Mouse (Mus musculus) liver, embryonic 15.5 days (tissue): ENCODE data around the gene Mn1. TPM values are rescaled to one million over a fixed set of nuclear protein-coding genes. Genes with fewer than 3 reads are reported as not detected.

ENCODE experiments used
- ATAC-seq: fragments of 200-750 bp; cut with Nextera tagmentation; 2 replicates; pipeline ENCODE4 v1.8.0; 2017; ENCODE audit warnings: moderate number of reproducible peaks, mild to moderate bottlenecking, moderate library complexity; ENCODE audit not compliant: insufficient read depth
- H3K27ac ChIP-seq: fragments of 300-500 bp; sonication (generic); replicated peaks from 2 replicates; pipeline ENCODE4 v1.5.1; 2015; ENCODE audit warnings: mild to moderate bottlenecking, inconsistent platforms
- H3K27me3 ChIP-seq: fragments of 300-500 bp; sonication (generic); 2 replicates; pipeline ENCODE4 v1.6.1; 2015; ENCODE audit warnings: mild to moderate bottlenecking, inconsistent platforms
- H3K36me3 ChIP-seq: fragments of 300-500 bp; sonication (generic); replicated peaks from 2 replicates; pipeline ENCODE4 v1.6.1; 2015; ENCODE audit warnings: moderate library complexity, mild to moderate bottlenecking, inconsistent platforms
- H3K4me1 ChIP-seq: fragments of 300-500 bp; sonication (generic); replicated peaks from 2 replicates; pipeline ENCODE4 v1.6.1; 2015; ENCODE audit warnings: inconsistent platforms
- H3K4me2 ChIP-seq: fragments of 300-500 bp; sonication (generic); 2 replicates; pipeline ENCODE4 v1.6.1; 2015; ENCODE audit warnings: moderate library complexity, mild to moderate bottlenecking, inconsistent platforms
- H3K4me3 ChIP-seq: fragments of 300-500 bp; sonication (generic); replicated peaks from 2 replicates; pipeline ENCODE4 v1.5.1; 2015; ENCODE audit warnings: mild to moderate bottlenecking, inconsistent platforms
- H3K9ac ChIP-seq: fragments of 300-500 bp; sonication (generic); 2 replicates; pipeline ENCODE4 v1.6.1; 2015; ENCODE audit warnings: moderate library complexity, mild to moderate bottlenecking, inconsistent platforms
- H3K9me3 ChIP-seq: fragments of 300-500 bp; sonication (generic); replicated peaks from 2 replicates; pipeline ENCODE4 v1.6.1; 2016; ENCODE audit warnings: inconsistent platforms
- WGBS: fragments of 180-500 bp; shearing (Covaris S2); methylation state at CpG from one replicate; pipeline ENCODE4 v1.1.7; 2015; ENCODE audit warnings: mixed read lengths; ENCODE audit not compliant: insufficient replicate concordance; 5-methylcytosine and 5-hydroxymethylcytosine counted together
- polyA plus RNA-seq: library from polyadenylated mRNA; unstranded; fragments of >200 nt; fragmentation: Nextera tagmentation; extraction: Ambion mirVana; gene quantifications from 2 replicates; pipeline ENCODE4 v1.2.1, GENCODE M21; 2015

Mn1 gene
- polyA plus RNA-seq, 1 experiment from 2014 or later: 1.2 TPM

- ATAC-seq: no peak
- H3K36me3 ChIP-seq: no peaks in the 10 kb centered on the region
- H3K27me3 ChIP-seq: peaks cover 10% of the 10 kb centered on the region; the same call in 1 of the 2 replicates
- H3K4me3 ChIP-seq: no peak overlapping the region
- H3K4me2 ChIP-seq: no peak overlapping the region
- H3K9me3 ChIP-seq: no peaks in the 10 kb centered on the region
- H3K27ac ChIP-seq: no peak overlapping the region
- H3K9ac ChIP-seq: no peak overlapping the region
- no peaks in the 10 kb centered on the region for H3K4me1 ChIP-seq
- 37% methylated on average over 15 of the region's 15 CpGs for WGBS
Measured at GRCm38 (mm10) chr5:111394198-111395053, 22.7 kb upstream of the Mn1 start.

DNA sequence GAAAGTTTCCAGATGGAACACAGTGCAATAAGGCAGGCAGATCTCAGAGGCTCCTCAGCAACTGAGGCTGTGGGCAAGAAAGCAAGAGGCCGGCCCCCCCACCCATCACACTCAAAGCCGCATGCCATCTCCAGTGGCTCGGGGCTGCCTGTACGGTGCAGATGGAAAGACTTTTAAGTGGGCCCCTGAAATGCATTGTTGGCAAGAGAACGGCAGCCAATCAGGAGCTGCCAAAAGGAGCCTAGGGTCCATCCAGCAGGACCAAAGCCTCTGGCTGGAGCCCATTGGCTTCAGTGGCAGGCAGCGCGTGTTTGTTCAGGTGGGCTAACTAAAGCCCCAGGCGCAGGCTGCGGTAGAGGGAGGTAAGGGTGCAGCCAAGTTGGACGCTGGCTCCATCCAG, 21.4 kb upstream of the Mn1 start:
- peaks cover 20% of the 10 kb centered on the region; the same call in 1 of the 2 replicates for H3K27me3 ChIP-seq
- no peak overlapping the region for H3K4me2 ChIP-seq
- no peak overlapping the region for H3K9ac ChIP-seq
- H3K27ac ChIP-seq: no peak overlapping the region
- no peak overlapping the region for H3K4me3 ChIP-seq
- no peaks in the 10 kb centered on the region for H3K4me1 ChIP-seq
- no peaks in the 10 kb centered on the region for H3K9me3 ChIP-seq
- WGBS: 71% methylated on average over 10 of the region's 10 CpGs
- H3K36me3 ChIP-seq: no peaks in the 10 kb centered on the region
- ATAC-seq: no peak

DNA sequence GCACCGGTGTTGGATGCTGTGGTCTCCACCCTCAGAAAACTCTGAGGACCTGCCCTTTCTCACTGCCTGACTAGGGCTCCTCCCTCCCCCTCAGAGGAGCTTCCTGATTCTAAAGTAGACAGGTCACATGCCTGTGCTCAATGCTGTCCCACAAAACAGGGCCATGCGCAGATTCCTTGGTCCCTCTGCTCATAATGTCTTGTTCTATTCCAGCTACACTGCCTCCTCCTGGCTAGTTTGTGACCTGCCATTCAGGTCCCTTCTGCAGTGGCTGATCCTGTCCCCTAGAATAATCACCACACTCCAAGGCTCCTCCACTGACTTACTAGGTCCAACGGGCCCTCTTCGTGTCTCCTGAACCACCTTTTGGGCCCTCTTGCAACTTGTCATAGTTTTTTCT, 21.0 kb upstream of the Mn1 start:
- H3K9me3 ChIP-seq: no peaks in the 10 kb centered on the region

DNA sequence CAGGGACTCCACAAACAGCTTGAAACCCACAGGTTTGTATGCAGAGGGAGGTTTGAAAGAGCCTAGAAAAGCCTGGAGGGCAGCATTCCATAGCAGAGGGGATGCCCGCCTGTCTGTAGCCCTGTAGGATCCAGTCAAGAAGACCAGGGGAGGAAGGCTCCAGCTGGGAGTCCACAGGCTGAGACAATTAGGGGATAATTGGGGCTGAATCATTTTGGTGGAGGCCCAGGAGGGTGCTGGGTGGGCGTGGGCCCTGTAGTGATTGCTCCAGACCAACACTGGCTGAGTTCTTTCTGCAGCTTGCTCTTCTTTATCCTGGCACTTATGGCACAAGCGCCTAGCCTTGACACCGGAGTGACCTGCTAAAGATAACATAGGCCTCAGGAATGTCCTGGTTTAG, 18.7 kb upstream of the Mn1 start:
- no peak overlapping the region for H3K9ac ChIP-seq
- H3K36me3 ChIP-seq: no peaks in the 10 kb centered on the region
- H3K4me1 ChIP-seq: peaks cover 5% of the 10 kb centered on the region
- H3K4me2 ChIP-seq: no peak overlapping the region
- H3K27ac ChIP-seq: no peak overlapping the region
- no peak for ATAC-seq
- peaks cover 23% of the 10 kb centered on the region; the same call in 1 of the 2 replicates for H3K27me3 ChIP-seq
- no peaks in the 10 kb centered on the region for H3K9me3 ChIP-seq
- WGBS: 55% methylated on average over 4 of the region's 4 CpGs
- no peak overlapping the region for H3K4me3 ChIP-seq

More for the DNA sequence above, 21.0 kb upstream of the Mn1 start:
- no peak overlapping the region for H3K9ac ChIP-seq
- no peak for ATAC-seq
- H3K27ac ChIP-seq: no peak overlapping the region
- H3K36me3 ChIP-seq: no peaks in the 10 kb centered on the region
- H3K4me1 ChIP-seq: no peaks in the 10 kb centered on the region
- H3K4me2 ChIP-seq: no peak overlapping the region
- 59% methylated on average over 4 of the region's 4 CpGs for WGBS
- peaks cover 20% of the 10 kb centered on the region; the same call in 1 of the 2 replicates for H3K27me3 ChIP-seq
- no peak overlapping the region for H3K4me3 ChIP-seq

DNA sequence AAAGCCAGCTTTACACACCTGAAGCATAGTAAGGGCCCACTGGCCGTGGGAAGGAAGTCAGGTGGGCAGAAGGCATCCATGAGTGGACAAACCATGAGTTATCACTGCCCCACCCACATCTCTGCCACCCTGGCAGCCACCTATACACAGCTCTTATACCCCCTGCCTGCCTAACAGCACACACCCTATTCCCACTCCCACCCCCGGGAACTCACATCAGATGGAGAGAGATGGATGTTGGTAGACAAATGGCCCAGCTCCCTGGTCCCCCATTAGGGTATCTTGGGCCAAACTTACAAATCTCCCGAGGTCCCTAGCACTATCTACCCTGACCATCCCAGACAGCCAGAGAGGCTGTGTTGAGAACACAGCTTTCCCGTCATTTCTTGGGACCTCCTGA, 17.9 kb upstream of the Mn1 start:
- Histone ChIP-seq H3K4me3 (no peak overlapping the region), H3K27ac (no peak overlapping the region), H3K9ac (no peak overlapping the region), H3K36me3 (no peaks in the 10 kb centered on the region), H3K4me2 (no peak overlapping the region), H3K4me1 (peaks cover 6% of the 10 kb centered on the region), H3K9me3 (no peaks in the 10 kb centered on the region), H3K27me3 (peaks cover 25% of the 10 kb centered on the region; the same call in 1 of the 2 replicates)
- no peak for ATAC-seq
- WGBS: 45% methylated on average over 4 of the region's 4 CpGs

GRCm38 (mm10) chr5:111401879-111402650, 15.1 kb upstream of the Mn1 start:
- peaks cover 20% of the 10 kb centered on the region; the same call in 1 of the 2 replicates for H3K27me3 ChIP-seq
- ATAC-seq: no peak
- H3K4me1 ChIP-seq: peaks cover 6% of the 10 kb centered on the region
- H3K4me3 ChIP-seq: no peak overlapping the region
- no peaks in the 10 kb centered on the region for H3K36me3 ChIP-seq
- WGBS: 70% methylated on average over 19 of the region's 19 CpGs
- H3K9me3 ChIP-seq: no peaks in the 10 kb centered on the region
- no peak overlapping the region for H3K9ac ChIP-seq
- H3K4me2 ChIP-seq: no peak overlapping the region
- H3K27ac ChIP-seq: no peak overlapping the region

GRCm38 (mm10) chr5:111402651-111402996, 14.5 kb upstream of the Mn1 start:
- no peak for ATAC-seq
- H3K36me3 ChIP-seq: no peaks in the 10 kb centered on the region
- H3K4me3 ChIP-seq: no peak overlapping the region
- no peaks in the 10 kb centered on the region for H3K9me3 ChIP-seq
- H3K9ac ChIP-seq: no peak overlapping the region
- H3K27me3 ChIP-seq: peaks cover 14% of the 10 kb centered on the region; the same call in 1 of the 2 replicates
- no peak overlapping the region for H3K27ac ChIP-seq
- peaks cover 6% of the 10 kb centered on the region for H3K4me1 ChIP-seq
- WGBS: 73% methylated on average over 6 of the region's 6 CpGs
- no peak overlapping the region for H3K4me2 ChIP-seq

DNA sequence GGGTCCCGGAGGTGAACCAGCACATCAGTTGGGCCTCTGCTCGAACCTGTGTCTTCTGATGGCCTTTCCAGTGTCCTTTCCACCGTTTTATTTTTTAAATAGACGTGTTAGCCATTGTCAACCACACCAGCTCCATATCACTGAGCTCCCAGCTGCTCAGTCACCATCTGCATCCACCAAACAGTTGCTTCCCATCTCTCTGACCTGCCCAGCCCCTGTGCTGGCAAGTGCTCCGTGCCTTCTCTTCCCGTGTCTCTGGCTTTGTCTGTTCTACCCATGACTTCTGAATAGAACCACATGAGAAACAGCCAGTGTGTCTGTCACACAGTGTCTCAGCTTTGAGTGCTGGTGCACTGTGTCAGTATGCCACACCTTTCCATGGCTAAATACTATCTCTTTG, 12.4 kb upstream of the Mn1 start:
- H3K27ac ChIP-seq: no peak overlapping the region
- H3K27me3 ChIP-seq: peaks cover 17% of the 10 kb centered on the region
- H3K36me3 ChIP-seq: no peaks in the 10 kb centered on the region
- ATAC-seq: no peak
- no peaks in the 10 kb centered on the region for H3K9me3 ChIP-seq
- peaks cover 10% of the 10 kb centered on the region for H3K4me1 ChIP-seq
- H3K4me3 ChIP-seq: no peak overlapping the region
- WGBS: 59% methylated on average over 6 of the region's 6 CpGs
- H3K4me2 ChIP-seq: no peak overlapping the region
- H3K9ac ChIP-seq: no peak overlapping the region

DNA sequence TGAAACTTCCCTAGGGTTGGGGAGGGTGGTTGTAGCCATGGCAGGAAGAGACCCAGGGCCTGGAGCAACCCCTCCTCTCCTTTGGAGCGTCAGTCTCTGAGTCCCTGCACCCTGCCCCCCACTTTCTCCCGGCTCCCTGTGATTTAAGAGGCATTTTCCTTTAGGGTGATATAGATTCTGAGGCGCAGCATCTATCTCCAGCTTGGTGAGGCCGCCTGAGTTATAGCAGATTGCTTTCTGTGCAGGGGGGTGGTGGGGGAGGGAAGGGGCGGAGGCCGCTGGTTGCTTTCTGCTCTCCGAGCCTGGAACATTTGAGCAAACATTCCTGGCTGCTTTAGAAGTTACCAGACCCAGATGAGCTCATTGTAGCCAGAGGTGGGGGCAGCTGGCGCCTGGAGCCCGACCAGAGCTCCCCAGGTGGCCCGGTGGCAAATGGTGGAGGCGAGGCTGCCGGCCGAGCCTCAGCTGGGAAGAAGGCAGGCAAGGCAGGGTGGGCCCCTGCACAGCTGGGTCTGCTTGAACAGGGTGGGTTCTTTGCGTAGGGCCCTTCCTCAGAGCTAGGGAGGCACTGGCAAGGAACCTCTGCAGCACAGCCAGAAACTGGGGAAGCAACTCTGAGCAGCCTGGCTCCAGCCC, 8.6 kb upstream of the Mn1 start:
- H3K4me3 ChIP-seq: no peak overlapping the region
- no peak for ATAC-seq
- no peak overlapping the region for H3K4me2 ChIP-seq
- H3K9ac ChIP-seq: no peak overlapping the region
- H3K27me3 ChIP-seq: peaks cover 28% of the 10 kb centered on the region
- H3K9me3 ChIP-seq: no peaks in the 10 kb centered on the region
- 32% methylated on average over 14 of the region's 14 CpGs for WGBS
- H3K36me3 ChIP-seq: no peaks in the 10 kb centered on the region
- H3K27ac ChIP-seq: no peak overlapping the region
- H3K4me1 ChIP-seq: peaks cover 3% of the 10 kb centered on the region; the same call in 1 of the 2 replicates

DNA sequence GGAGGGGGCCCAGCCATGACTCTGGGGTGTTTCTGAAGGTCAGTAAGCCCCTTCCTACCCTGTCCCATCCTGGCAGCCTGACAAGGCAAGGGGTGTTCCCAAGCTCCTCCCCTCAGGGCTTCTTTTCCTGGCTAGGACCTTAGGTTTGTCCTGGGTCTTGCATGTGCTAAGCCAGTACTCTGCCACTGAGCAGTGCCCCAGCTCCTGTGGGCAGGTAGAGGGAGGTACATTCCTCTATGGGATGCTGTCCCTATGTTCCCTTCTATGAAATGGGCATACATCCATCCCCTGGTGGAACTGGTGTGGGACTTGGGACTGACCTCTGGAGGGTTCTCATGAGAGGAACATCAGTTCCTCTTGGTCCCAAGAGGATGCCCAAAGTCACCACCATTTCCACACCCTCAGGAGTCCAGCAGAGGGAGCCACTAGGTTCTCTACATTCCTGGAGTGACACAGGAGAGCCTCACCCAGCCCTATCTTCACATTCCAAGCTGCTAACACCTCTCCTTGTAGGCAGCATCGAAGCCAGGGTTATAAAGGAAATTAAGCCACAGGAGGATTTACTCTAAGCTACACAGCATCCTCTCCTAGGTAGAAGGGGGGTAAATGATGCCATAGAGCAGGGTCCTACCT, 7.6 kb upstream of the Mn1 start:
- Histone ChIP-seq H3K36me3 (no peaks in the 10 kb centered on the region), H3K9ac (no peak overlapping the region), H3K4me3 (no peak overlapping the region), H3K27ac (no peak overlapping the region), H3K4me1 (peaks cover 5% of the 10 kb centered on the region), H3K27me3 (peaks cover 37% of the 10 kb centered on the region), H3K9me3 (no peaks in the 10 kb centered on the region), H3K4me2 (no peak overlapping the region)
- no peak for ATAC-seq
- WGBS: 0% methylated on average over 1 of the region's 1 CpGs

DNA sequence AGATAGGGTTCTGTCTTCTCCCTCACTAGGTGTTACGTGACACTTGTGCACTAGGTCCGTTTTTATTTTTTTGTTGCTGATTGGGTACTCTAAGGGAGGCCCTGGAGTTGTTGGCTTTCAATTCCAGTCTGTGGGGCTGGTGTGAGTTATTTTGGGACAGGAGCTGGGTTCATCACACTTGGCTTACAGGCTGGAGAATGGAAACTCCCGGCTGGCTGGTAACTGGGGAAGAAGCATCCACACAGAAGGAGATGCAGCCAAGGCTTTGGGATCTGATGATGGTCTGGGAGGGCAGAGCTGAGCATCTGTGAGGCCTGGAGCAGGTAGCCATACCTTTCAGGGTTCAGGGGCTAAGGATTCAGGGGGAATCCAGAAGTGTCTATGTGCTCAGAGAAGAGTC, 6.5 kb upstream of the Mn1 start:
- Histone ChIP-seq H3K27ac (no peak overlapping the region), H3K9ac (no peak overlapping the region), H3K4me1 (peaks cover 5% of the 10 kb centered on the region), H3K4me2 (no peak overlapping the region), H3K27me3 (peaks cover 49% of the 10 kb centered on the region), H3K9me3 (no peaks in the 10 kb centered on the region), H3K4me3 (no peak overlapping the region), H3K36me3 (no peaks in the 10 kb centered on the region)
- ATAC-seq: no peak
- 39% methylated on average over 3 of the region's 3 CpGs for WGBS
